Mouse (Mus musculus): ENCODE data around the gene Spata13. TPM values are rescaled to one million over a fixed set of nuclear protein-coding genes. Genes with fewer than 3 reads are reported as not detected.
A peak's percentile ranks its signal among the peaks of the same experiment; 100 is the strongest.

The Spata13 gene
- 10.8 and 16.1 TPM in 2 replicates for polyA plus RNA-seq (2014; fragmentation: Nextera tagmentation; extraction: Ambion mirVana)

GRCm38 (mm10) chr14:60633961-60634864 lies at the start of gene Spata13:
Gene Spata13 (plus strand): TSS chr14:60634001.
- DNase-seq (ENCODE audit: low spot score) (peak; percentile 97), ATAC-seq (ENCODE audit: insufficient number of reproducible peaks, low FRiP score, low TSS enrichment, low read depth) (peak; percentile 86)
- 0 out of 2 replicates have a peak within 1 kb of the TSS, but pooled peaks have one; percentile 18 for H3K27ac ChIP-seq (replicated peaks; ENCODE audit: low read depth, low read length)
- H3K4me1 ChIP-seq (ENCODE audit: control insufficient read depth, insufficient read depth, low read length), result peaks cover 11% of the 10 kb centered on the region; the same call in 1 of the 2 replicates
- under 1% methylated on average over 49 of the region's 50 CpGs for WGBS
- no peaks in the 10 kb centered on the region for H3K36me3 ChIP-seq (ENCODE audit: control insufficient read depth, insufficient read depth, low read length)
- peak within 1 kb of the TSS; percentile 61 for H3K4me3 ChIP-seq (ENCODE audit: low read depth, low read length)
- H3K4me2 ChIP-seq (ENCODE audit: low read depth, severe bottlenecking), result peak within 1 kb of the TSS; percentile 97
- no peaks in the 10 kb centered on the region for H3K9me3 ChIP-seq (ENCODE audit: control insufficient read depth, low read length)
- H3K27me3 ChIP-seq (ENCODE audit: control insufficient read depth, insufficient read depth, low read length), result no peaks in the 10 kb centered on the region
- H3K9ac ChIP-seq (ENCODE audit: low read length), result peak within 1 kb of the TSS; percentile 56

- no peaks in the 10 kb centered on the region for H3K36me3 ChIP-seq (ENCODE audit: control insufficient read depth, insufficient read depth, low read length)
- H3K27me3 ChIP-seq (ENCODE audit: control insufficient read depth, insufficient read depth, low read length), result no peaks in the 10 kb centered on the region
- no peak overlapping the region for H3K9ac ChIP-seq (ENCODE audit: low read length)
- no peak overlapping the region for H3K4me2 ChIP-seq (ENCODE audit: low read depth, severe bottlenecking)
- no peak overlapping the region for H3K4me3 ChIP-seq (ENCODE audit: low read depth, low read length)
- ATAC-seq (ENCODE audit: insufficient number of reproducible peaks, low FRiP score, low TSS enrichment, low read depth) (no peak), DNase-seq (ENCODE audit: low spot score) (no peak)
- H3K4me1 ChIP-seq (ENCODE audit: control insufficient read depth, insufficient read depth, low read length), result no peaks in the 10 kb centered on the region
- 62% methylated on average over 15 of the region's 15 CpGs for WGBS
- no peaks in the 10 kb centered on the region for H3K9me3 ChIP-seq (ENCODE audit: control insufficient read depth, low read length)
- H3K27ac ChIP-seq (replicated peaks; ENCODE audit: low read depth, low read length), result 0 out of 2 replicates have a peak overlapping the region, but pooled peaks have one; percentile 22
These were observed 46.9 kb upstream of the Spata13 start for GRCm38 (mm10) chr14:60586687-60587453.

DNA sequence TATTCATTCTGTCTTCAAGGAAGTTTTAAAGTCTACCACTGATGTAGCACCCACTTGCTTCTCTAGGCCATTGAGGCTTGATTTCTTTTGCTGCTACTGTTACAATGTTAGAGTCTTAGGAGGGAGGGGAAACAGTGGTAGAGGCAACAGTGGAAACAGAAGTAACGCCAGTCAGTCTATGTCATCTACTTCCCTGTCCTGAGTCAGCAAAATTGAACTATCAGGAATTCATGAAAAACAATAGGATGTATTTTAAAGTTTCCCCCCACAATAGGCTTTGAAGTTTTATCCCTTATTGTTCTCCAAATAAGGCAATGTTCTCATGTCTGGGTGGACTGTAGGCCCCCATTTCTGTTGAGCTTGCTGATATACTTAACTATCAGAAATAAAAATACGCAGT lies 44.8 kb upstream of the Spata13 start:
- no peak for DNase-seq (ENCODE audit: low spot score)
- ATAC-seq (ENCODE audit: insufficient number of reproducible peaks, low FRiP score, low TSS enrichment, low read depth), result no peak
- H3K4me2 ChIP-seq (ENCODE audit: low read depth, severe bottlenecking), result no peak overlapping the region
- no peak overlapping the region for H3K9ac ChIP-seq (ENCODE audit: low read length)
- no peaks in the 10 kb centered on the region for H3K4me1 ChIP-seq (ENCODE audit: control insufficient read depth, insufficient read depth, low read length)
- H3K9me3 ChIP-seq (ENCODE audit: control insufficient read depth, low read length), result no peaks in the 10 kb centered on the region
- H3K27me3 ChIP-seq (ENCODE audit: control insufficient read depth, insufficient read depth, low read length), result no peaks in the 10 kb centered on the region
- no peak overlapping the region for H3K27ac ChIP-seq (replicated peaks; ENCODE audit: low read depth, low read length)
- no peaks in the 10 kb centered on the region for H3K36me3 ChIP-seq (ENCODE audit: control insufficient read depth, insufficient read depth, low read length)
- no peak overlapping the region for H3K4me3 ChIP-seq (ENCODE audit: low read depth, low read length)
- 84% methylated on average over 2 of the region's 2 CpGs for WGBS

DNA sequence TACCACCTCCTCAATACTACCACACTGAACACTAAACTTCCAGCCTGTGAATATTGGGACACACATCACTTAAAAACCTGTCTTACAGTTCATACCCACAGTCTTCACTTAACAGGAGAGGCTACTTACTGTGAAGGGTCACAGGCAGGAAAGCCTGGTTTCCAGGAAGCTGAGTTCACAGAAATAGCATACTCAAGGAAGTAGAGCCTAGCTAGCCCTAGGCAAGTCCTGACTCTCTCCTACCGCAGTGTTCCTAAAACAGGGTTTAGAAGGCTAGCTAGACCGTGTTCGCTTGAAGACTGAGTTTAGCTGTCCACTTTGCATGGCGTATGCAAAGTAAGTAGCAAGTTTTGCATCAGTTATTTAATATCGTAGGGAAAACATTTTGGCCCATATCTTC lies 41.5 kb upstream of the Spata13 start:
- 0 out of 2 replicates have a peak, but pooled peaks cover 5% of the 10 kb centered on the region for H3K4me1 ChIP-seq (ENCODE audit: control insufficient read depth, insufficient read depth, low read length)

DNA sequence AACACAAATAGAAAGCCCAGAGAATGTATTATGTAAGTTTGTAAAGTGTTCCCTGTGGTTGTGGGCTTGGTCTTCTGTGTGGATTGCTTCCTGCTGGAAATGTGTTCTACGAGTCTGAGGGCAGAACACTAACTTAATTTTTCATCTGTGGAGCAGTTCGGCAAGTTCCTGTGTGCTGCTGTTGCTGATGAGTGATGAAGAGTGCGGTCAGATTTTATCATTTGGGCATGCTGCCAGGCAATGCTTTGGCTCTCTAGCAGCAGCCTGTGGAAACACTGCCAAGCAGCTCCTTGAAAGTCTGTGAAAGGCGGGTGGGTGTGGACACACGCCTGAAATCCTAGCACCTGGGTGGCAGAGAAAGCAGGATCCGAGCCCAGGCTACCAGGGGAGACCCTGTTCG lies 41.0 kb upstream of the Spata13 start:
- ATAC-seq (ENCODE audit: insufficient number of reproducible peaks, low FRiP score, low TSS enrichment, low read depth), result no peak
- WGBS, result 69% methylated on average over 7 of the region's 7 CpGs

More for the DNA sequence above, 41.5 kb upstream of the Spata13 start:
- WGBS, result 88% methylated on average over 5 of the region's 5 CpGs
- Histone ChIP-seq H3K9me3 (ENCODE audit: control insufficient read depth, low read length) (no peaks in the 10 kb centered on the region), H3K27me3 (ENCODE audit: control insufficient read depth, insufficient read depth, low read length) (no peaks in the 10 kb centered on the region), H3K36me3 (ENCODE audit: control insufficient read depth, insufficient read depth, low read length) (no peaks in the 10 kb centered on the region), H3K27ac (replicated peaks; ENCODE audit: low read depth, low read length) (no peak overlapping the region), H3K4me3 (ENCODE audit: low read depth, low read length) (no peak overlapping the region), H3K4me2 (ENCODE audit: low read depth, severe bottlenecking) (no peak overlapping the region), H3K9ac (ENCODE audit: low read length) (no peak overlapping the region)
- ATAC-seq (ENCODE audit: insufficient number of reproducible peaks, low FRiP score, low TSS enrichment, low read depth), result no peak
- DNase-seq (ENCODE audit: low spot score), result no peak

DNA sequence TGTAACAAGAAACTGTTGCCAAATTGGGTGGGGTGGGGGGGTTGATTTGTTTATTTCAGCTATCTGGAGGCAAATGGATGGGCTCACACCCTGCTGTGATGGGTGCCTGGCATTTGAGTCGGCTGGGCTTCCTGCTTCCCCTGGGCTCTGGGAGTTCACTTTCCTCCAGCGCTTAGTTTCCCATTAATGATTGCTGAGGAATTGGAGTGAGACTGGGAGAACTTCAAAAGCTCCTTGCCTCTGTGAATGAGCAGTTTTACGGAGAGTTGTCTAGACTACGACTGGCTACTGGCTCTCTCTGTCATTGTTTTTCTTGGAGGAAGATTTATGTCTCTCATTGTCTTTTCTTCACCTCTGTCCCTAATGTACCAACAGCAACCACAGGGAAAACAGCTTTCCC lies 36.2 kb upstream of the Spata13 start:
- no peak for DNase-seq (ENCODE audit: low spot score)
- Histone ChIP-seq H3K4me3 (ENCODE audit: low read depth, low read length) (no peak overlapping the region), H3K4me2 (ENCODE audit: low read depth, severe bottlenecking) (no peak overlapping the region), H3K9ac (ENCODE audit: low read length) (no peak overlapping the region), H3K9me3 (ENCODE audit: control insufficient read depth, low read length) (no peaks in the 10 kb centered on the region), H3K27ac (replicated peaks; ENCODE audit: low read depth, low read length) (no peak overlapping the region), H3K27me3 (ENCODE audit: control insufficient read depth, insufficient read depth, low read length) (no peaks in the 10 kb centered on the region), H3K36me3 (ENCODE audit: control insufficient read depth, insufficient read depth, low read length) (no peaks in the 10 kb centered on the region), H3K4me1 (ENCODE audit: control insufficient read depth, insufficient read depth, low read length) (0 out of 2 replicates have a peak, but pooled peaks cover 7% of the 10 kb centered on the region)
- no peak for ATAC-seq (ENCODE audit: insufficient number of reproducible peaks, low FRiP score, low TSS enrichment, low read depth)
- 4% methylated on average over 4 of the region's 4 CpGs for WGBS

More for the DNA sequence above, 41.0 kb upstream of the Spata13 start:
- no peaks in the 10 kb centered on the region for H3K27me3 ChIP-seq (ENCODE audit: control insufficient read depth, insufficient read depth, low read length)
- H3K9ac ChIP-seq (ENCODE audit: low read length), result no peak overlapping the region
- no peak overlapping the region for H3K4me2 ChIP-seq (ENCODE audit: low read depth, severe bottlenecking)
- no peak overlapping the region for H3K27ac ChIP-seq (replicated peaks; ENCODE audit: low read depth, low read length)
- no peak for DNase-seq (ENCODE audit: low spot score)
- H3K4me3 ChIP-seq (ENCODE audit: low read depth, low read length), result no peak overlapping the region
- H3K4me1 ChIP-seq (ENCODE audit: control insufficient read depth, insufficient read depth, low read length), result 0 out of 2 replicates have a peak, but pooled peaks cover 7% of the 10 kb centered on the region
- no peaks in the 10 kb centered on the region for H3K9me3 ChIP-seq (ENCODE audit: control insufficient read depth, low read length)
- H3K36me3 ChIP-seq (ENCODE audit: control insufficient read depth, insufficient read depth, low read length), result no peaks in the 10 kb centered on the region

DNA sequence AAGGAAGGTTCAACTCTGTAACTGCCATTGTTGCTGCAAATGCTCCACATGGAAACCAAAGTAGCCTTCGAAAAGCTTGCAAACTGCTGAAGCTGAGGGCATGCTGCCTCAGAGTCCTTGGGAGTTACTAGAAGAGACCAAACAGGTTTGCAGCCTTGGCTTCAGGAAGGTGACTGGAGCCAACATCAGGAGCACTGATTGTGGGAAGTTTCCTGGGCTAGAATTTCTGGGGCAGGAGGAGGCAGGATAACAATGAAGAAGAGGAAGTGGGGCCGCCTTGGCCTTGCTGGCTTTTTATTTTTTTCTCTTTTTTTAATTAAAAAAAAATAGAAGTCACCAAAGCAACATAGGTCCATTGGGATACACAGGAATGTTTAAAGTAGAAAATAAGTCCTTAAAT lies 34.8 kb upstream of the Spata13 start:
- no peak for DNase-seq (ENCODE audit: low spot score)
- no peak overlapping the region for H3K9ac ChIP-seq (ENCODE audit: low read length)
- no peak overlapping the region for H3K27ac ChIP-seq (replicated peaks; ENCODE audit: low read depth, low read length)
- no peaks in the 10 kb centered on the region for H3K9me3 ChIP-seq (ENCODE audit: control insufficient read depth, low read length)
- no peak for ATAC-seq (ENCODE audit: insufficient number of reproducible peaks, low FRiP score, low TSS enrichment, low read depth)
- 0 out of 2 replicates have a peak, but pooled peaks cover 7% of the 10 kb centered on the region for H3K4me1 ChIP-seq (ENCODE audit: control insufficient read depth, insufficient read depth, low read length)
- H3K36me3 ChIP-seq (ENCODE audit: control insufficient read depth, insufficient read depth, low read length), result no peaks in the 10 kb centered on the region
- H3K4me3 ChIP-seq (ENCODE audit: low read depth, low read length), result no peak overlapping the region
- 84% methylated on average over 2 of the region's 2 CpGs for WGBS
- no peak overlapping the region for H3K4me2 ChIP-seq (ENCODE audit: low read depth, severe bottlenecking)
- no peaks in the 10 kb centered on the region for H3K27me3 ChIP-seq (ENCODE audit: control insufficient read depth, insufficient read depth, low read length)

DNA sequence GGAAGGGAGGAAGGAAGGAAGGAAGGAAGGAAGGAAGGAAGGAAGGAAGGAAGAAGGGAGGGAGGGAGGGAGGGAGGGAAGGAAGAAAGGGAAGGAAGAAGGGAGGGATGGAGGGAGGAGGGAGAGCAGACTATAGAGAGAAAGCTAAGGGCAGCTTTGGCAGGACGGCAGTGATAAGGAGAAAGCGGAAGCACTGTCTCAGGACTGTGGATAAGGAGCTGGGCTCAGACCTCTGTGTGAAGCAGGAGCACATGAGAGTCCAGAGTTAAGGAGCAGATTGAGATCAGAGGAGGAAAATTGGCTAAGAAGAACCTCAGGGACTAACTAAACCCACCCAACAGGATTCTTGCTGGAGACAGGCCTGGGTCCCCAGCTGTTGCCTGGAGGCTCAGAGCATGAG lies 28.2 kb upstream of the Spata13 start:
- 76% methylated on average over 2 of the region's 2 CpGs for WGBS
- ATAC-seq (ENCODE audit: insufficient number of reproducible peaks, low FRiP score, low TSS enrichment, low read depth), result no peak

More for the DNA sequence above, 28.2 kb upstream of the Spata13 start:
- Histone ChIP-seq H3K4me3 (ENCODE audit: low read depth, low read length) (no peak overlapping the region), H3K27me3 (ENCODE audit: control insufficient read depth, insufficient read depth, low read length) (no peaks in the 10 kb centered on the region), H3K4me1 (ENCODE audit: control insufficient read depth, insufficient read depth, low read length) (no peaks in the 10 kb centered on the region), H3K9ac (ENCODE audit: low read length) (no peak overlapping the region), H3K9me3 (ENCODE audit: control insufficient read depth, low read length) (no peaks in the 10 kb centered on the region), H3K4me2 (ENCODE audit: low read depth, severe bottlenecking) (no peak overlapping the region), H3K36me3 (ENCODE audit: control insufficient read depth, insufficient read depth, low read length) (no peaks in the 10 kb centered on the region), H3K27ac (replicated peaks; ENCODE audit: low read depth, low read length) (no peak overlapping the region)
- no peak for DNase-seq (ENCODE audit: low spot score)

All from limb, embryonic 11.5 days (tissue).